Mouse (Mus musculus) cerebral cortex, adult 2 months (tissue): Measurements from ENCODE around the gene Gm7029.

Source experiments
- WGBS: fragments of 180-500 bp; shearing (Covaris S2); methylation state at CpG from one replicate; pipeline ENCODE4 v1.1.7; 2018; 5-methylcytosine and 5-hydroxymethylcytosine counted together

Gene Gm7029

DNA sequence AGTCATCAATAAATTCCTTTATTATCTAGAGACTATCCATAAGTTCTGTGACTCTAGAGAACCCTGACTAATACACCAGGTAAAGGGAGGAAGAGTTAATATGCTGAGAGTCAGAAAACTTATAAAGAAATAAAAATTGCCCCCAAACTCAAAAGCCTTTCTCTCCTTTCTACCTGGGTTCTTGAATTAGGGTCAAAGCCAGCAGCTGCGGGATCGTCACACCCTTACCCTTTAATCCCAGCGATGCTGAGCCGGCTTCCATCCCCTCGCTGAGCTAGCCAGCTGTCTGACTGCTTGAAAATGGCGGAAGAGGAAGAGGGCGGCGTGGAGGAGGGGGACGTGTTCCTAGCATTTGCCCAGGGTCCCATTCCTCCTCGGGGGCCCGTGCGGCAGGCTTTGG is at the start of gene Gm7029:
Gene Gm7029, plus strand, starts transcription at position 301 of the 400 bp plus-strand sequence.
- WGBS = 90% methylated on average over 4 of the region's 12 CpGs

DNA sequence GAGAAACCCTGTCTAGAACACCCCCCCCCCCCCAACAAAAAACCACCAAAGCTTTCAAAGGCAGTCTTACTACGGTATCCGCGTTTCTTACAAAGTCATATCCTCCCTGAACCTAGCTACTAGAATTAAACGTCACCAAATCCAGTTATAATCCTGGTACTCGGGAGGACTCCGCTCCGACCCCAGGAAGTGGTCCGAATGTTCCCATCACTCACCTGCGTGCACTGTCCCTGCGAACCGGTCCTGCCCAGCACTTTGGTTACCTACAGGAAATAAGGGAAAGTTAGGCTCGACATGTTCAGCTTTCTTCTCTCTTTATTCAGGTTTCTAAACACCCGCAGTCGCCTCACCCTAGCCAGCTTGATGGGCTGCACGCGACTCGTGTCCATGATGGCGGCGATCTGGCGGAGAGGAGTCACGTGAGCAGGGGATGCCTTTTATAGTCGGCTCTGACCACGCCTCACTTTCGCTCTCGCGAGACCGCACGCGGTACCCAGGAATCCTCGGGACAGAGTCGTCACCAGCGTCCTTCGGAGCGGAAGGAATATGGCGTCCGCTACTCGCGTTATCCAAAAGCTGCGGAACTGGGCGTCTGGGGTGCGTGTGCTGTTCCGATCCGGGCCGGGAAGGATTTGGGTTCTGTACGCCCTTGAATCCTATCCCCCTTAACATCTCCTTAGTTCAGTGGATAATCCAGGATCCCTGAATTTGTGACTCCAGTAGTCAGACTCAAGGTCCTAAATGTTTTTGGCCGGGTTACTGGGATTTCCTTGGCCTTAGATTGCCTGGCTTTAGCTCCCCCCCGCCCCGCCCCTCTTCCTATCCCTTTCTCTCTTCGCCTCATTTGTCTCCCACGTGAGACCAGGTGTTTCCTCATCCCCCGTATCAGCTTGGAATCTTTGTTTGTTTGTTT is 49.3 kb upstream of the Gm7029 start, which contains the start of the genes Rps28 and Ndufa7:
Gene Rps28, minus strand, starts transcription at position 479 of the 913 bp plus-strand sequence.
Gene Ndufa7, plus strand, starts transcription at position 489 of the 913 bp plus-strand sequence.
- WGBS = under 1% methylated on average over 51 of the region's 51 CpGs

DNA sequence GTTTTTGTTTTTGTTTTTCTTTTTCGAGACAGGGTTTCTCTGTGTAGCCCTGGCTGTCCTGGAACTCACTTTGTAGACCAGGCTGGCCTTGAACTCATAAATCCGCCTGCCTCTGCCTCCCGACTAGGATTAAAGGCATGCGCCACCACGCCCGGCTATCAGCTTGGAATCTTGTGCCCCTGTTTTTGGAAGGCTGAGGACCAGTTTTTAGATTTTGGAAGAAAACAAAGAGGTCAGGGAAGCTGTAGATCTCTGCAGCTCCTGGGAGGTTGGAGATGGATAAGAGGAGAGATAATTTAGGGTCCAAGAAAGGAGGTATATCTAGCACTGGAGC is 48.7 kb upstream of the Gm7029 start:
- WGBS = 3% methylated on average over 6 of the region's 6 CpGs

DNA sequence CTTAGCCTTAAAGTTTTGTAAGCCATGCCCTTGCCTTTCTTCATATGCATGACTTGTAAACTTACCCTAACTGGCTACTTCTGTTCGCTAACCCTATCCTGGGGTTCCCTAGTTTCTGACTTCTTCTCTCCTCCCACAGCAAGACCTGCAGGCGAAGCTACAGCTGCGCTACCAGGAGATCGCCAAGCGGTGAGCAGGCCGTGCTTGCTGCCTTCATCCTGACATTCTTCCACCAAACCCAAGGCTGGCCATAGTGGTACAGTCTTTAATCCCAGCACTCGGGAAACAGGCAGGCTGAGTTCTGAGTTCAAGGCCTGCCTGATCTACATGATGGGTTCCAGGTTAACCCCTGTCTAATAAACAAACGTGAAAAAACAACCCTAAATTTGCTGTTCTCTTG is 48.2 kb upstream of the Gm7029 start:
- 83% methylated on average over 8 of the region's 8 CpGs for WGBS

DNA sequence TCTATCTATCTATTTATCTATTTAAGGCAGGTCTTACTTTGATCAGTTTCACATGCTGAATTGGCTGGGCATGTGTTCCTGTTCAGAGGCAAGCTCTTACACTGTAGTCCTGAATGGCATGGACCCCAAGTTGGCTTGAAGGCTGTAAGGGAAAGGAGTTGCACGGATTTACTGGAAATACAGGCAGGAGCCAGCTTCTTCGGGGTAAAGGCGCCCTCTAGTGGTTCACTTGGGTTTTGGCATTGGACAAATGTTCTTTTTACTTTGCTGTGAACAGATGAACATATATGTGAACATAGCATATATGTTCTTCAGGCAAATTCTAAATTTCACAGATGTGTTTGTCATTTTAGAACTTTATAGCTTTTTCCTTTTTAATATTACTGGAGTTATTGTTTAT is 46.8 kb upstream of the Gm7029 start:
- WGBS = 2% methylated on average over 3 of the region's 3 CpGs

DNA sequence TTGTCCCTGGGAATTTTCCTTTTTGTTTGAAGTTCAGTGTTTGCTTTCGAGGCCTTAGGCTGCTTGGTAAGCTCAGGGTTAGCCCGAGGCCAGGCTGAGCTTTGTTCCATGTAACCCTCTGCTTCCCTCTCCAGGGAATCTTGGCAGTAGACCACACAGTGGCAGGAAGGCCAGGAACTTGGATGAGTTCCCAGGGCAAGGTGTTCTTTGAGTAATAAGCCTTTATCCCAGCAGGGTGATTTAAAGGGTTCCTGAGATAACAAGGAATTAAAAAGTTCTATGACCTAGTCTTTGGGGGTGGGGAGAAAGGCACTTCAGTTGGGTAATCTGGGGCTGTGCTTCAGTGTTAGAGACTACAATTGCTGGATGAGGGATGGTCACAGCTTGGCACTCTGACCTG is 44.7 kb upstream of the Gm7029 start:
- 33% methylated on average over 2 of the region's 2 CpGs for WGBS

DNA sequence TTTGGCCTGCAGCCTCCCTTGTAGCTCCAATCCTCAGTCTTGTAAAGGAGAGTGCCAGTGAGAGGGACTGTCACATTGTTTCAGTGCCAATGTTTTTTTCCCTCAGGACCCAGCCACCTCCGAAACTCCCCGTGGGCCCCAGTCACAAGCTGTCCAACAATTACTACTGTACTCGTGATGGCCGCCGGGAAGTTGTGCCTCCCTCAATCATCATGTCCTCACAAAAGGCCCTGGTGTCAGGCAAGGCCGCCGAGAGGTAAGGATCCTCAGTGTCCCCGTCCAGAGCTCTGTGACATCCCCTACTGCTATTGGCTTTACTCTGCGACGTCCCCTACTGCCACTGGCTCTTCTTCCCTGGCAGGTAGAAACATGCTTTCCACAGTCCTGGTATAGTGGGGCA is 44.1 kb upstream of the Gm7029 start:
- 66% methylated on average over 10 of the region's 10 CpGs for WGBS

DNA sequence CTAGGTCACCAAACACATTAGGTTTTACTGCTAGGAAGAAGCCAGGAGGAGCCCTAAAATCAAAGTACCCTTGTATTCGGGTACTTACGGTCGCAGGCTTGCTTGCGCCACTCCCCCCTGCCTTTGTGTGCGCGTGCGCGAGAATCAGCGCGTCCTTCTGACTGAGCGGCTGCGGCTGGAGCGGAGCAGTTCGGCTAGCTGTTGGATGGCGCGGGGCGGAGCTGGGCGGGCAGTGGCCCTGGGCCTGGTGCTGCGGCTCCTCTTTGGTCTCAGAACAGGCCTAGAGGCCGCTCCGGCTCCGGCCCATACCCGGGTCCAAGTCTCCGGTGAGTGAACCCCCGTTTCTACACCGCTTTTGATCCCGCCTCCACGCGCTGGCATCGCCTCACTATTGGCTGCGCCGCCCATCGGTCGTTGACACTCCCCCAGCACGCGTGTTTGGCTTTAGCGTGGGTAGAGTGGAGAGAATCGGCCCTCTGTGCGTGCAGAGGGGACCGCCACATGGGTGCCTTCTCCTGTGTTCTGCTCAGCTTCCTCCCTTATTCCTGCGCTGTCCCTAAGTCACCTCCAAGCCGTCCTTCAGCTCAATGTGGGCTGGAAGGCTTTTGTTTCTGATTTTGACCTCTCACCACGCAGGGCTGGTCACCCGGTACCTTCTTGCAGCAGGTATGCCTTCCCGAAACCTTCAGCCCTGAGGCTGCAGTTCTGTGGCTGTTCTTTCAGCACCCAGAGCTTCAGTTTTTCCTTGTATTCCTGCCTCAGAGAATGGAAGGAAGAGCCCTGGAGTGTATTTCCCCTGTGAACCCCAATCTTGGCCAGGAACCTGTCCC is 30.5 kb upstream of the Gm7029 start, which contains the start of gene Cd320:
Gene Cd320, plus strand, starts transcription at position 126 of the 830 bp plus-strand sequence.
- under 1% methylated on average over 45 of the region's 45 CpGs for WGBS

DNA sequence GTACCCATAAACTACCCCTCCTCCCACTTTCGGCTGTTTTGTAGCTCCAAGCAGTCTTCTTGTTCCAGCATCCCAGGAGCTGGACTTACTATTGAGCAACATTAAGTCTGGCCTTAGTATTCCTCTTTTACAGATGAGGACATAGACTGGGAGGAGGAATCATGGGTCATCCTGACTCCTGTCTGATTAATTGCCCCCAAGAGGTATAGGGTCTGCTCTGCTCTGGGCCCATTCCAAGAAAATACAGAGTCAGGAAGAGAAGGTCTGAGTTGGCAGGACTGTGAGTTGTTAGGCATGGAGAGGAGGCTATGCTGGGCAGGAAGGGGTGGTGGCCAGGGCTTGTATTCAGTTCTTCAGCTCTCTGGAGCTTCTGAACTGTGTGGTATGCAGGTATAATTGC is 29.4 kb upstream of the Gm7029 start:
- WGBS = 63% methylated on average over 1 of the region's 1 CpGs

DNA sequence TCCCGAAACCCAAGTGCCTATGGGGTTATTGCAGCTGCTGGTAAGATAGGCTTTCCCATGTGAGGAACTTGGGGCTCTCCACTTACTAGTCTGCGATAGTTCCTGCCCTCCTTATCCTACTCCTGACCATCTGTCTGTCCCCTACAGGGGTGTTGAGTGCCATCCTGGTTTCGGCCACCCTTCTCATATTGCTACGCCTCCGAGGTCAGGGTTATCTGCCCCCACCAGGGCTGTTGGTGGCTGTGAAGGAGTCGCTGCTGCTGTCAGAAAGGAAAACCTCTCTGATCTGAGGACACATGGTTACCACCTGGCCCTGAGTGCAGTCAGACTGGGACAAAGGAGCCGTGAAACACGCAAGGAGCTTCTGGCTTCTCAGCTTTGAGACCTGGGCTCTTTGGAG is 25.5 kb upstream of the Gm7029 start:
- 92% methylated on average over 8 of the region's 8 CpGs for WGBS

DNA sequence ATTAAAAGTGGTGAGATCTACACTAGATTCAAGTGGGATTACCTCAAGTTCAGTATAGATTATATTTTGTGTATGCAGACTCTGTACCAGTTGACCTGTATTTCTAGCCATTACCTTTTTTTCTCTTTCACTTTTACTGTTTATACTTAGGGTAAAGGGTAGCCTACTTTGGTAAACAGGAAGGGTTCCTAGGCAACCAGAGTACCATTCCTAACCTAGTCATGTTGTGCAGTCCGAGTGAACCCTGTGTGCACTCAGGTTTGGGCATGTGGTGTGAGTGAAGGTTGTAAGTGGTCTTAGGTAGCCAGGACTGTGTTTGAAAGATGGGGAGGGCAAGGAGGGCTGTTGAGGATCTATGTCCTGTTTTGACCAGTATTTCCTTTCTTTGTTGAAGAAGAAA is 22.3 kb upstream of the Gm7029 start:
- WGBS = 69% methylated on average over 1 of the region's 1 CpGs

DNA sequence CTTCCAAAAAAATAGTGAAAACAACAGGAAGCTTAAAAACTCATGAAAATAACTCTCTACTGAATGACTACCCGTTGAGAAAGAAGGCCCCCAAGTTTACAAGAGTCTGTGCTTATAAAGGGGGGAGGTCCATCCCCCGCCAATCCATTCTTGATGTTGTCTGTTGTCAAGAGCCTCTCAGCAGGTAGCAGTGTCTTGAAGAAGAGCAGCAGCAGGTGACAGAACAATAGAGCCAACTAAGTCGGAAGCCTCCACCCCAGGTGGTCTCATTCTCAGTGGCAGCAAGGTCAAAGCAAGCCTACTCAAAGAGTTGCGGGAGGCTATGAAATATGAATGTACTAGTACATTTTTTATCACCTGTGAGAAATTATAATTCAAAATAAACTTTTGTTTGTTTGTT is 15.8 kb upstream of the Gm7029 start:
- WGBS = 80% methylated on average over 4 of the region's 4 CpGs

DNA sequence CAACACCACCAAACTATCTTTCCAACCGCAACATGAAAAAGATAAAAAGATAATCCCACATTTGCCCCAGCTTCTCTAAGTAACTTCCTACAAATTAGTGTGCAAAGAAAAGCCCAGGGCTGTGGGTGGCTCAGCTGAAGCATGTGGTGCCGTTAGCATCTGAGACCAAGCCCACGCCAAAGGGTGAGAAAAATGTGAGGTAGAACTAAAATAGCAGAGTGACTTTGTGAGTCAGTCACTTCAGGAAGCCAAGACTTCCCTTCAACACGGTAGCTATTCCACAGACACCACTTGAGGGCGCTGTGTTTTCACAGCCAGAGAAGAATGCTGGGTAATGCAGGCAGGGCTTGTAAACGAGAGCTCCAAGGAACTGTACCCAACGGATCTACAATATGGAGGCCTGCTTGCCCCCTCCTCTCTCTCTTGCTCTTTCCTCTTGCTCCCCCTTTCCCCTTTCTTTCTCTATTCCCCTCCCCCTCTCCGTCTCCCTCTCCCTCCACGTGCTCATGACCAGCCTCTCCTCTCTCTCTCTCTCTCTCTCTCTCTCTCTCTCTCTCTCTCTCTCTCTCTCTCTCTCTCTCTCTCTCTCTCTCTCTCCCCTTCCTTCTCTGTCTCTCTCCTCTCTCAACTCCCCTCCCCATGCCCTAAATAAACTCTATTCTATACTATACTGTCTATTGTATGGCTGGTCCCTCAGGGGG is 8.2 kb upstream of the Gm7029 start:
- WGBS = 12% methylated on average over 9 of the region's 9 CpGs

DNA sequence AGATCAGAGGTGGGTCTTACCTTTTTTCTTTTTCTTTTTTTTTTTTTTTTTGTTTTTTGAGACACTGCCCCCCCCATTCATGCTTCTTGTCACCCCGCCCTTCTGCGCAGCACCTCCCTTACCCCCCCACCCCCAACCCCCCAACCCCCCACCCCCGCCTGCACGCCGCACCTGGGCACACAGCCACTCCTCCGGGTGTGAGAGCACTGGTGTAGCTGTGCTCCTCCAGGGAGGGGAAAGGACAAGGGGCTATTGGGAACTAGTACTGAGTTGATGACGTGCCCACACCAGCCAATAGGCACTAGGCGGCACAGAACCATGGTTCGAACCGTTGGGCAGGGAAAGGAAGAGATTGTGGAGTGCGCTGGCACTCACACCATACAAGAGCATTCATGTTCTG is 774 bp downstream of the Gm7029 start:
- WGBS = 89% methylated on average over 11 of the region's 11 CpGs

DNA sequence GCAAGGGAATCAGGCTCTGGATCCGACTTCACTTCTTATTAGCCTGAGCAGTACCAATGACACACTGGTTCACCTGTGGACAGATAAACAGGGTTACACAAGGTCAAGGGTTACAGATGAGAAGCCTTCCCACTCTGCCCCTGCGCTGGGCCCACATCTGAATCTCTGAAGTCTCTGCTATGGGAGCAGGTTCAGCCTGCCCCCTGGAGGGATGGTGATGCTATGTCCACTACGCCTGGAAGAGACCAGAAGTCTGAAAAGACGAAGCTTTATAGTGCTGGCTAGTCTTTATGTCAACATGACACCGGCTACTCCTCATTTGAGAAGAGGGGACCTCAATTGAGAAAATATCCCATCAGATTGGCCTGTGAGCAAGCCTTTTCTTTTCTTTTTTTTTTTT is 2.2 kb downstream of the Gm7029 start:
- 85% methylated on average over 5 of the region's 5 CpGs for WGBS

DNA sequence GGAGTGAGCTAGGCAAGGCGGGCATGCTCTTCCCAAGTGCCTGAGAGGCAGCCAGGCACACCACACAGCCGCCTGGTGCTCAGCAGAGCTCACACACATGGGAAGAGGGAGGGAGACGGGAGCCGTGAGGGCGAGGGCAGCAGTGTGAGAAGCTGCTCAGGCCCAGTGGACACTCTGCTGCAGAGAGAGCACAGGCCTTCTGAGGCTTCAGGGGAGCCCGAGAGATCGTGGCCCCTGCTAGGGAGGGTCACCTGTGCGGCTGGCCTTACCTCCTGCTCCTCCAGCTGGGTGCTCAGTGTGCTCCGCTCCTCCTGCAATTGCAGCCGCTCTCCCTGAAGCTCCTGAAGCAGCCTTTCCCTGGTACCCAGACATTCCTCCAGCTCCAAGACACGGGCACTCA is 10.7 kb downstream of the Gm7029 start:
- WGBS = 92% methylated on average over 10 of the region's 11 CpGs

DNA sequence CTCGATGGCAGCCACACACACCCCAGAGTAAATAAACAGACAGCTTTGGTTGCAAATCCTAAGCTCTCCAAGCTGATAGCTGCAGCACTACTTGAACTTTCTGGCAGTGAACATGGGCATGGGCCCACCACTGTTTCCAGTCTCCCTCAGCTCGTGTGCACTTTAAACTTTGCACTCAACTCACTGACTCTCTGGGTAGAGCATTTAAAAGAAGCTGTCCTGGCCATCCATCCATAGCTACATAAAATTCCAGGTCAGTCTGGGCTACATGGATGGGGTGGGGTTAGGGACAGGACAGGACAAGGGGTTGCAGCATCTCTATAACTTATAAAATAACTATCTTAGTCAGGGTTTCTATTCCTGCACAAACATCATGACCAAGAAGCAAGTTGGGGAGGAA is 14.2 kb downstream of the Gm7029 start:
- 77% methylated on average over 2 of the region's 2 CpGs for WGBS

DNA sequence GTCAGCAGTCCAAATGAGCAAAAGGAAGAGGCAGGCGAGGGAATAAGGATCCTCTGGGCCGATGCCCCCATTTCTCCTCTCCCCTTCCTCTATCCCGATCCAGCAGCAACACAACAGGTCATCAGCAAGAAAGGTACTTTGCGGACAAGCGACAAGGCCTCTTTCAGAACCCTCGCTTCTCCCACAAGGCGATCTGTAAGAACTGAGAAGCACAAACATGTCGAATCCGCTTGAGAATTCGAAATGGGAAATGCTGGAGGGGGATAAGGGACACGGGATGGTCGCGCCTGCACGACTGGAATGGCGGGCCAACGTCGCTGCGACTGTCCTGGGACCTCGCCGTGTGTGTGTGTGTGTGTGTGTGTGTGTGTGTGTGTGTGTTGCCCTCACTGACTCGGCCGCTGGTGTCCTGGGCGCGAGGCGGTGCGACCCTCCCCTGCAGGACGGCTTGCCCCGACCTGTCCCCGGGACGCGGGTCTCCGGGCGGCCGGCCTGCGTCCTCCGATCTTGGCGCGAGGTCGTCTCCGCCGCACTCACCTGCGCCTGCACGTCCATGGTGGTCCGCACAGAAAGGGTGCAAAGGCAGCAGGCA is 16.4 kb downstream of the Gm7029 start:
- under 1% methylated on average over 44 of the region's 44 CpGs for WGBS

DNA sequence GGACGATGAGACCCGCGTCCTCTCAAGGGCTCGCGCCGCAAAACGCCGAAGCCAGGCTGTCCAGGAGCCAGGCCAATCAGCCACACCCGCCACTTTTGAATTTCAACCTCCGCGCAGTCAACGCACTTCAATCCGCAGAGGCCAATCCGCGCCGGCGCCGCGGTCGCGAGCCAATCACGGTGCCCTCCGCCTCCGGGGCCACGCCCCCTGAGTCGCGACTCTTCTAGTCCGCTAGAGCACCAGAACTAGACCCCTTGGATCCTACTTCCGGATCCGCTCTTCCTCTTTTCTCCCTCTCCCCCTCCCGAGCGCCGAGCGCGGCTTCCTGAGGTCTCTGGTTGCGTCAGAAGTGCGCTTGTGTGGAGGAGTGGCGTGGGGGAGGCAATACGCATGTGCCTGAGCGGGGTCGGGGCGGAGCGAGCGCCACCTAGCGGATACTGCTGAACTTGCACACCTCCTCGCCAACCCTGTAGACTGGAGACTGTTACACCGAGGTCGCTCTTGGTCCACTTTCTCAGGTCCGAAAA is 17.0 kb downstream of the Gm7029 start, which contains the start of gene Kifc1:
Gene Kifc1, minus strand, starts transcription at position 129 of the 527 bp plus-strand sequence.
- WGBS = under 1% methylated on average over 49 of the region's 49 CpGs

DNA sequence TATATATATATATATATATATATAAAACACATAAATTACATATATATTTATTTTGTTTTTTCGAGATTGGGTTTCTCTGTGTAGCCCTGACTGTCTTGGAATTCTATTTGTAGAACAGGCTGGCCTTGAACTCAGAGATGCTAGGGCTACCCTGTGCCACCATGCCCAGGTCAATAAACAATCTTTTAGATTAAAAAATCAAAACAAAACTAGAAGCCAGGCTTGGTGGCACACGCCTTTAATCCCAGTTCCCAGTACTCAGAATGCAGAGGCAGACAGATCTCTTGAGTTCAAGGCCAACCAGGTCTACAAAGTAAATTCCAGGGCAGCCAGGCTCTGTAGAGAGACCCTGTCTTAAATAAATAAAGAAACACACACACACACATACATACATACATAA is 17.7 kb downstream of the Gm7029 start:
- WGBS = 51% methylated on average over 2 of the region's 2 CpGs

DNA sequence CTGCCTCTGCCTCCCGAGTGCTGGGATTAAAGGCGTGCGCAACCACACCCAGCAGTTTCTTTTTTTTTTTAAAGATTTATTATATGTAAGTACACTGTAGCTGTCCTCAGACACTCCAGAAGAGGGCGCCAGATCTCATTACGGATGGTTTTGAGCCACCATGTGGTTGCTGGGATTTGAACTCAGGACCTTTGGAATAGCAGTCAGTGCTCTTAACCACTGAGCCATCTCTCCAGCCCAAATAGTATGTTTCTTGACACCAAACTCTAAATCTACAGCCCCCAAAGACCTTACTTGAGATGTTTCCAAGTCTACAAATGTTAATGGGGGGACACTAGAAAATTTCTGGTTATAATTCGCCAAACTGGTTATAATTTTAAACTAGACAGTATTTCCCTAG is 18.3 kb downstream of the Gm7029 start:
- WGBS = 68% methylated on average over 6 of the region's 6 CpGs
